Mouse (Mus musculus) large intestine, adult 2 months (tissue): ENCODE results near the gene Gatad1. TPM values are rescaled to one million over a fixed set of nuclear protein-coding genes. Genes with fewer than 3 reads are reported as not detected.

ENCODE experiments used
- polyA plus RNA-seq: library from polyadenylated mRNA; depleted of rRNA; stranded (reverse); fragments of >200 nt; gene quantifications from 2 replicates; pipeline ENCODE4 v1.2.3, GENCODE M21; 2012; rRNA removed

Gene Gatad1
- polyA plus RNA-seq, 1 experiment: 39.9 TPM

Other genes starting within 250 kb of the Gatad1 start
- 4.4 and 5.3 TPM in 2 replicates for gene Fam133b, start 113.4 kb downstream of the Gatad1 start, polyA plus RNA-seq
- gene 1700109H08Rik, start 85.6 kb downstream of the Gatad1 start, polyA plus RNA-seq: 0.20 and 1.1 TPM in 2 replicates
- 5.3 and 8.2 TPM in 2 replicates for gene Pex1, start 61.1 kb downstream of the Gatad1 start, polyA plus RNA-seq
- gene Rbm48, start 60.6 kb downstream of the Gatad1 start, polyA plus RNA-seq: 3.8 and 4.4 TPM in 2 replicates
- not detected in 2 replicates for gene Tmbim7, start 6.0 kb downstream of the Gatad1 start, polyA plus RNA-seq
- 6.0 and 10.7 TPM in 2 replicates for gene Ankib1, start 145.7 kb upstream of the Gatad1 start, polyA plus RNA-seq
- gene Krit1, start 146.0 kb upstream of the Gatad1 start, polyA plus RNA-seq: 4.2 and 6.9 TPM in 2 replicates
- 0.06 TPM in 1 of 2 replicates, not detected in the other for gene Lrrd1, start 188.0 kb upstream of the Gatad1 start, polyA plus RNA-seq
- gene Mterf1a, start 236.7 kb upstream of the Gatad1 start, polyA plus RNA-seq: 0.77 and 1.4 TPM in 2 replicates